Mouse (Mus musculus): ENCODE measurements around the gene Pepd. TPM values are rescaled to one million over a fixed set of nuclear protein-coding genes. Genes with fewer than 3 reads are reported as not detected.
A peak's percentile ranks its signal among the peaks of the same experiment; 100 is the strongest.

Pepd gene
- polyA plus RNA-seq, 1 experiment from 2014 or later, result 53.4 TPM

- H3K4me3 ChIP-seq, result no peak overlapping the region
- 78% methylated on average over 14 of the region's 14 CpGs for WGBS
- ATAC-seq (ENCODE audit: insufficient number of reproducible peaks, insufficient read depth, low FRiP score, low TSS enrichment, low read depth), result no peak
Observed at GRCm38 (mm10) chr7:35064286-35065258, 152.4 kb downstream of the Pepd start.

GRCm38 (mm10) chr7:35065958-35066357 is 153.8 kb downstream of the Pepd start:
- ATAC-seq (ENCODE audit: insufficient number of reproducible peaks, insufficient read depth, low FRiP score, low TSS enrichment, low read depth), result no peak
- 81% methylated on average over 3 of the region's 3 CpGs for WGBS
- H3K36me3 ChIP-seq, result no peaks in the 10 kb centered on the region

More at GRCm38 (mm10) chr7:35064286-35065258, 152.4 kb downstream of the Pepd start:
- Histone ChIP-seq H3K9ac (no peak overlapping the region), H3K36me3 (no peaks in the 10 kb centered on the region), H3K27me3 (no peaks in the 10 kb centered on the region), H3K9me3 (no peaks in the 10 kb centered on the region), H3K4me2 (no peak overlapping the region), H3K27ac (no peak overlapping the region), H3K4me1 (peaks cover 5% of the 10 kb centered on the region; the same call in 1 of the 2 replicates)

GRCm38 (mm10) chr7:35066640-35067212 is 154.5 kb downstream of the Pepd start:
- ATAC-seq (ENCODE audit: insufficient number of reproducible peaks, insufficient read depth, low FRiP score, low TSS enrichment, low read depth), result no peak
- Histone ChIP-seq H3K4me2 (no peak overlapping the region), H3K9me3 (no peaks in the 10 kb centered on the region), H3K27me3 (no peaks in the 10 kb centered on the region), H3K4me1 (peaks cover 5% of the 10 kb centered on the region; the same call in 1 of the 2 replicates), H3K36me3 (no peaks in the 10 kb centered on the region), H3K9ac (no peak overlapping the region), H3K4me3 (no peak overlapping the region), H3K27ac (no peak overlapping the region)
- 84% methylated on average over 8 of the region's 8 CpGs for WGBS

More at GRCm38 (mm10) chr7:35065958-35066357, 153.8 kb downstream of the Pepd start:
- Histone ChIP-seq H3K9ac (no peak overlapping the region), H3K9me3 (no peaks in the 10 kb centered on the region), H3K4me3 (no peak overlapping the region), H3K27me3 (no peaks in the 10 kb centered on the region), H3K4me2 (no peak overlapping the region), H3K4me1 (peaks cover 5% of the 10 kb centered on the region; the same call in 1 of the 2 replicates), H3K27ac (no peak overlapping the region)

- Histone ChIP-seq H3K4me1 (peaks cover 16% of the 10 kb centered on the region), H3K36me3 (no peaks in the 10 kb centered on the region), H3K27ac (peak overlapping the region; percentile 33; the same call in 1 of the 2 replicates), H3K9me3 (no peaks in the 10 kb centered on the region), H3K9ac (no peak overlapping the region), H3K4me2 (no peak overlapping the region), H3K4me3 (no peak overlapping the region), H3K27me3 (no peaks in the 10 kb centered on the region)
- ATAC-seq (ENCODE audit: insufficient number of reproducible peaks, insufficient read depth, low FRiP score, low TSS enrichment, low read depth), result no peak
- WGBS, result 43% methylated on average over 5 of the region's 5 CpGs
Observed at GRCm38 (mm10) chr7:35076645-35077044, 164.5 kb downstream of the Pepd start.

GRCm38 (mm10) chr7:35080843-35081338 is 168.7 kb downstream of the Pepd start:
- H3K27ac ChIP-seq, result peak overlapping the region; percentile 85
- H3K9me3 ChIP-seq, result no peaks in the 10 kb centered on the region
- peak overlapping the region; percentile 45 for H3K4me2 ChIP-seq
- H3K4me1 ChIP-seq, result peaks cover 43% of the 10 kb centered on the region
- no peaks in the 10 kb centered on the region for H3K27me3 ChIP-seq
- no peak; the same call in 1 of the 2 replicates for ATAC-seq (ENCODE audit: insufficient number of reproducible peaks, insufficient read depth, low FRiP score, low TSS enrichment, low read depth)
- peak overlapping the region; percentile 40; the same call in 1 of the 2 replicates for H3K9ac ChIP-seq
- H3K36me3 ChIP-seq, result no peaks in the 10 kb centered on the region
- peak overlapping the region; percentile 3; the same call in 1 of the 2 replicates for H3K4me3 ChIP-seq
- WGBS, result 15% methylated on average over 10 of the region's 10 CpGs

- H3K9me3 ChIP-seq, result no peaks in the 10 kb centered on the region
- H3K4me2 ChIP-seq, result peak overlapping the region; percentile 45
- H3K36me3 ChIP-seq, result no peaks in the 10 kb centered on the region
- H3K4me3 ChIP-seq, result no peak overlapping the region
- peak overlapping the region; percentile 40; the same call in 1 of the 2 replicates for H3K9ac ChIP-seq
- no peaks in the 10 kb centered on the region for H3K27me3 ChIP-seq
- no peak for ATAC-seq (ENCODE audit: insufficient number of reproducible peaks, insufficient read depth, low FRiP score, low TSS enrichment, low read depth)
- WGBS, result 73% methylated on average over 9 of the region's 9 CpGs
- peaks cover 47% of the 10 kb centered on the region for H3K4me1 ChIP-seq
- peak overlapping the region; percentile 85 for H3K27ac ChIP-seq
Observed at GRCm38 (mm10) chr7:35081406-35082104, 169.4 kb downstream of the Pepd start.

- Histone ChIP-seq H3K4me3 (no peak overlapping the region), H3K36me3 (no peaks in the 10 kb centered on the region), H3K27ac (peak overlapping the region; percentile 28; the same call in 1 of the 2 replicates), H3K9ac (no peak overlapping the region), H3K9me3 (no peaks in the 10 kb centered on the region), H3K27me3 (0 out of 2 replicates have a peak, but pooled peaks cover 3% of the 10 kb centered on the region), H3K4me1 (peaks cover 53% of the 10 kb centered on the region), H3K4me2 (no peak overlapping the region)
- no peak for ATAC-seq (ENCODE audit: insufficient number of reproducible peaks, insufficient read depth, low FRiP score, low TSS enrichment, low read depth)
- WGBS, result 52% methylated on average over 12 of the region's 12 CpGs
Observed at GRCm38 (mm10) chr7:35084565-35085360, 172.6 kb downstream of the Pepd start.

- Histone ChIP-seq H3K4me3 (peak overlapping the region; percentile 32), H3K27me3 (0 out of 2 replicates have a peak, but pooled peaks cover 3% of the 10 kb centered on the region), H3K9me3 (no peaks in the 10 kb centered on the region), H3K27ac (peak overlapping the region; percentile 78), H3K4me2 (peak overlapping the region; percentile 65), H3K36me3 (no peaks in the 10 kb centered on the region), H3K9ac (0 out of 2 replicates have a peak overlapping the region, but pooled peaks have one; percentile 40), H3K4me1 (peaks cover 44% of the 10 kb centered on the region)
- under 1% methylated on average over 21 of the region's 21 CpGs for WGBS
- ATAC-seq (ENCODE audit: insufficient number of reproducible peaks, insufficient read depth, low FRiP score, low TSS enrichment, low read depth), result peak; percentile 56
Observed at GRCm38 (mm10) chr7:35086271-35086861, 174.2 kb downstream of the Pepd start.

GRCm38 (mm10) chr7:35090550-35090949 is 178.4 kb downstream of the Pepd start:
- no peak for ATAC-seq (ENCODE audit: insufficient number of reproducible peaks, insufficient read depth, low FRiP score, low TSS enrichment, low read depth)
- H3K27ac ChIP-seq, result no peak overlapping the region
- no peak overlapping the region for H3K4me2 ChIP-seq
- no peaks in the 10 kb centered on the region for H3K36me3 ChIP-seq
- H3K9ac ChIP-seq, result no peak overlapping the region
- WGBS, result 74% methylated on average over 5 of the region's 5 CpGs
- no peaks in the 10 kb centered on the region for H3K9me3 ChIP-seq
- peaks cover 23% of the 10 kb centered on the region for H3K4me1 ChIP-seq
- H3K27me3 ChIP-seq, result 0 out of 2 replicates have a peak, but pooled peaks cover 3% of the 10 kb centered on the region
- H3K4me3 ChIP-seq, result no peak overlapping the region
